Mouse (Mus musculus) embryonic facial prominence, embryonic 12.5 days (tissue): ENCODE measurements around the gene Pou5f1. TPM values are rescaled to one million over a fixed set of nuclear protein-coding genes. Genes with fewer than 3 reads are reported as not detected.
A peak's percentile ranks its signal among the peaks of the same experiment; 100 is the strongest.
"Not testable (repeated sequence)": the region's sequence is repeated elsewhere in the genome, so short reads cannot be mapped to it uniquely, and the experiment has no call there.

Experiments
- ATAC-seq: fragments of 200-750 bp; cut with Nextera tagmentation; 2 replicates; pipeline ENCODE4 v1.8.0; 2017; ENCODE audit not compliant: insufficient number of reproducible peaks, insufficient read depth, low FRiP score, low TSS enrichment
- H3K27ac ChIP-seq: fragments of 300-500 bp; sonication (generic); 2 replicates; pipeline ENCODE4 v1.5.1; 2016; ENCODE audit warnings: mild to moderate bottlenecking
- H3K27me3 ChIP-seq: fragments of 300-500 bp; sonication (generic); 2 replicates; pipeline ENCODE4 v1.6.1; 2016; ENCODE audit warnings: mild to moderate bottlenecking, moderate library complexity
- H3K36me3 ChIP-seq: fragments of 300-500 bp; sonication (generic); 2 replicates; pipeline ENCODE4 v1.6.1; 2016; ENCODE audit warnings: mild to moderate bottlenecking
- H3K4me1 ChIP-seq: fragments of 300-500 bp; sonication (generic); 2 replicates; pipeline ENCODE4 v1.6.1; 2016
- H3K4me2 ChIP-seq: fragments of 300-500 bp; sonication (generic); replicated peaks from 2 replicates; pipeline ENCODE4 v1.6.1; 2016; ENCODE audit warnings: mild to moderate bottlenecking, moderate library complexity
- H3K4me3 ChIP-seq: fragments of 300-500 bp; sonication (generic); 2 replicates; pipeline ENCODE4 v1.5.1; 2016; ENCODE audit warnings: mild to moderate bottlenecking
- H3K9ac ChIP-seq: fragments of 300-500 bp; sonication (generic); 2 replicates; pipeline ENCODE4 v1.6.1; 2016; ENCODE audit warnings: mild to moderate bottlenecking, moderate library complexity
- H3K9me3 ChIP-seq: fragments of 300-500 bp; sonication (generic); 2 replicates; pipeline ENCODE4 v1.6.1; 2016; ENCODE audit warnings: mild to moderate bottlenecking, moderate library complexity
- WGBS: fragments of 180-500 bp; shearing (Covaris S2); methylation state at CpG from one replicate; pipeline ENCODE4 v1.1.7; 2016; 5-methylcytosine and 5-hydroxymethylcytosine counted together
- polyA plus RNA-seq: library from polyadenylated mRNA; unstranded; fragments of >200 nt; fragmentation: Nextera tagmentation; extraction: Ambion mirVana; gene quantifications from 2 replicates; pipeline ENCODE4 v1.2.1, GENCODE M21; 2016

Gene Pou5f1
- polyA plus RNA-seq, 1 experiment from 2014 or later, result not detected

- no peak for ATAC-seq
These were observed 8.7 kb upstream of the Pou5f1 start for GRCm38 (mm10) chr17:35497124-35497523.

GRCm38 (mm10) chr17:35502226-35502625 is 3.6 kb upstream of the Pou5f1 start:
- 3% methylated on average over 6 of the region's 6 CpGs for WGBS
- Histone ChIP-seq H3K27me3 (peaks cover 33% of the 10 kb centered on the region), H3K36me3 (no peaks in the 10 kb centered on the region), H3K9me3 (no peaks in the 10 kb centered on the region), H3K9ac (no peak overlapping the region), H3K4me3 (no peak overlapping the region), H3K27ac (peak overlapping the region; percentile 68), H3K4me1 (peaks cover 12% of the 10 kb centered on the region), H3K4me2 (no peak overlapping the region)
- no peak; the same call in 1 of the 2 replicates for ATAC-seq

More at GRCm38 (mm10) chr17:35497124-35497523, 8.7 kb upstream of the Pou5f1 start:
- Histone ChIP-seq H3K36me3 (no peaks in the 10 kb centered on the region), H3K4me1 (peaks cover 5% of the 10 kb centered on the region; the same call in 1 of the 2 replicates), H3K4me2 (no peak overlapping the region), H3K27ac (no peak overlapping the region), H3K9ac (no peak overlapping the region), H3K27me3 (no peaks in the 10 kb centered on the region), H3K4me3 (no peak overlapping the region), H3K9me3 (no peaks in the 10 kb centered on the region)
- 93% methylated on average over 7 of the region's 7 CpGs for WGBS

GRCm38 (mm10) chr17:35502762-35503161 is 3.1 kb upstream of the Pou5f1 start:
- no peaks in the 10 kb centered on the region for H3K36me3 ChIP-seq
- H3K4me1 ChIP-seq, result peaks cover 12% of the 10 kb centered on the region
- ATAC-seq, result no peak
- peaks cover 38% of the 10 kb centered on the region for H3K27me3 ChIP-seq
- H3K4me3 ChIP-seq, result no peak overlapping the region
- no peak overlapping the region for H3K4me2 ChIP-seq
- no peak overlapping the region for H3K9ac ChIP-seq
- H3K27ac ChIP-seq, result peak overlapping the region; percentile 68
- no peaks in the 10 kb centered on the region for H3K9me3 ChIP-seq
- 56% methylated on average over 5 of the region's 5 CpGs for WGBS

- Histone ChIP-seq H3K27ac (no peak overlapping the region), H3K27me3 (peaks cover 42% of the 10 kb centered on the region), H3K4me2 (no peak overlapping the region), H3K36me3 (no peaks in the 10 kb centered on the region), H3K9me3 (no peaks in the 10 kb centered on the region), H3K4me1 (peaks cover 12% of the 10 kb centered on the region), H3K9ac (no peak overlapping the region), H3K4me3 (no peak overlapping the region)
- no peak for ATAC-seq
- WGBS, result 19% methylated on average over 5 of the region's 5 CpGs
These were observed 2.0 kb upstream of the Pou5f1 start for GRCm38 (mm10) chr17:35503849-35504248.

GRCm38 (mm10) chr17:35504628-35505481 is 963 bp upstream of the Pou5f1 start:
- H3K4me1 ChIP-seq, result peaks cover 15% of the 10 kb centered on the region
- H3K9ac ChIP-seq, result no peak overlapping the region
- no peaks in the 10 kb centered on the region for H3K9me3 ChIP-seq
- no peak overlapping the region for H3K4me2 ChIP-seq
- peaks cover 50% of the 10 kb centered on the region for H3K27me3 ChIP-seq
- ATAC-seq, result no peak
- H3K4me3 ChIP-seq, result no peak overlapping the region
- no peak overlapping the region for H3K27ac ChIP-seq
- 25% methylated on average over 8 of the region's 8 CpGs for WGBS
- no peaks in the 10 kb centered on the region for H3K36me3 ChIP-seq

GRCm38 (mm10) chr17:35506881-35507280 is 1.1 kb downstream of the Pou5f1 start:
- Histone ChIP-seq H3K9me3 (no peaks in the 10 kb centered on the region), H3K4me2 (no peak overlapping the region), H3K4me3 (no peak overlapping the region), H3K36me3 (no peaks in the 10 kb centered on the region), H3K27ac (no peak overlapping the region), H3K9ac (no peak overlapping the region), H3K4me1 (peaks cover 13% of the 10 kb centered on the region), H3K27me3 (peaks cover 50% of the 10 kb centered on the region)
- WGBS, result 11% methylated on average over 10 of the region's 10 CpGs
- no peak for ATAC-seq

- WGBS, result 19% methylated on average over 13 of the region's 13 CpGs
- Histone ChIP-seq H3K4me2 (no peak overlapping the region), H3K4me1 (peaks cover 5% of the 10 kb centered on the region; the same call in 1 of the 2 replicates), H3K27me3 (peaks cover 50% of the 10 kb centered on the region), H3K4me3 (no peak overlapping the region), H3K9me3 (no peaks in the 10 kb centered on the region), H3K27ac (no peak overlapping the region), H3K36me3 (no peaks in the 10 kb centered on the region), H3K9ac (no peak overlapping the region)
- no peak for ATAC-seq
These were observed 1.9 kb downstream of the Pou5f1 start for GRCm38 (mm10) chr17:35507556-35508260.

- not testable (repeated sequence) for H3K4me1 ChIP-seq, H3K9me3 ChIP-seq, H3K4me3 ChIP-seq, H3K36me3 ChIP-seq, H3K9ac ChIP-seq, H3K27ac ChIP-seq, H3K4me2 ChIP-seq, ATAC-seq
- WGBS, result 51% methylated on average over 5 of the region's 5 CpGs
- peaks cover 50% of the 10 kb centered on the region for H3K27me3 ChIP-seq
These were observed 2.5 kb downstream of the Pou5f1 start for GRCm38 (mm10) chr17:35508279-35508678.

- Histone ChIP-seq H3K27me3 (peaks cover 46% of the 10 kb centered on the region), H3K9me3 (no peaks in the 10 kb centered on the region), H3K4me2 (no peak overlapping the region), H3K4me1 (peaks cover 6% of the 10 kb centered on the region), H3K9ac (no peak overlapping the region), H3K27ac (no peak overlapping the region), H3K4me3 (no peak overlapping the region), H3K36me3 (0 out of 2 replicates have a peak, but pooled peaks cover under 1% of the 10 kb centered on the region)
- WGBS, result 23% methylated on average over 8 of the region's 8 CpGs
- ATAC-seq, result no peak
These were observed 3.5 kb downstream of the Pou5f1 start for GRCm38 (mm10) chr17:35509284-35509683.

GRCm38 (mm10) chr17:35512916-35513626 is 7.3 kb downstream of the Pou5f1 start:
- Histone ChIP-seq H3K4me2 (no peak overlapping the region), H3K27ac (no peak overlapping the region), H3K36me3 (0 out of 2 replicates have a peak, but pooled peaks cover 4% of the 10 kb centered on the region), H3K9ac (no peak overlapping the region), H3K4me3 (no peak overlapping the region), H3K9me3 (no peaks in the 10 kb centered on the region), H3K27me3 (peaks cover 12% of the 10 kb centered on the region; the same call in 1 of the 2 replicates), H3K4me1 (peaks cover 31% of the 10 kb centered on the region)
- WGBS, result 97% methylated on average over 7 of the region's 7 CpGs
- no peak for ATAC-seq

- H3K4me3 ChIP-seq, result no peak overlapping the region
- H3K4me1 ChIP-seq, result peaks cover 35% of the 10 kb centered on the region
- peaks cover 8% of the 10 kb centered on the region; the same call in 1 of the 2 replicates for H3K27me3 ChIP-seq
- no peak overlapping the region for H3K9ac ChIP-seq
- H3K9me3 ChIP-seq, result no peaks in the 10 kb centered on the region
- H3K4me2 ChIP-seq, result peak overlapping the region; percentile 75; the same call in 1 of the 2 replicates
- 0 out of 2 replicates have a peak, but pooled peaks cover 4% of the 10 kb centered on the region for H3K36me3 ChIP-seq
- H3K27ac ChIP-seq, result no peak overlapping the region
- ATAC-seq, result no peak
- 21% methylated on average over 2 of the region's 2 CpGs for WGBS
These were observed 8.1 kb downstream of the Pou5f1 start for GRCm38 (mm10) chr17:35513886-35514285.
